Mouse (Mus musculus): ENCODE measurements around the gene Angptl7. TPM values are rescaled to one million over a fixed set of nuclear protein-coding genes. Genes with fewer than 3 reads are reported as not detected.

Gene Angptl7
- polyA plus RNA-seq, 1 experiment from 2014 or later, result 0.37 TPM

DNA sequence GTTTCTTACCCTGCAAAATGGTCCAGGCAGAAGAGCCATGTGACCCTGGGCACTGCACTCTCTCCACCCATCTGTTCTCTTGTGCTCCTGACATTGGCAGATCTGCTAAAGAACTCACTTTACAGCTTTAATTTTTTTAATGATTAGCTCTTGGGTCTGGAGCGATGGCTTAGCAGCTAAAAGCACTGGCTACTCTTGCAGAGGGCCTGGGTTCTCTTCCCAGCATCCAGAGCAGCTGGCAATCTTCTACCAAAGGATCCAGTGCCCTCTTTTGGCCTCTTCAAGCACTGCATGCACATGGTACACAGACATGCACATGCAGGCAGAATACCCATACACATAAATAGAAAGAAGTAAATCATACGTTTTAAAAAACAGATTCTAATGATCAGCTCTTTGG lies 15.1 kb upstream of the Angptl7 start:
- Histone ChIP-seq H3K4me1 (no peaks in the 10 kb centered on the region), H3K36me3 (peaks cover 85% of the 10 kb centered on the region), H3K9ac (no peak overlapping the region), H3K9me3 (replicated peaks) (no peaks in the 10 kb centered on the region), H3K4me2 (no peak overlapping the region), H3K4me3 (no peak overlapping the region), H3K27ac (no peak overlapping the region), H3K27me3 (replicated peaks) (no peaks in the 10 kb centered on the region)
- no peak for ATAC-seq
- WGBS (ENCODE audit: insufficient replicate concordance), result 80% methylated on average over 2 of the region's 2 CpGs

- Histone ChIP-seq H3K27me3 (replicated peaks) (no peaks in the 10 kb centered on the region), H3K27ac (no peak overlapping the region), H3K4me2 (no peak overlapping the region), H3K9ac (no peak overlapping the region), H3K4me1 (no peaks in the 10 kb centered on the region), H3K36me3 (peaks cover 75% of the 10 kb centered on the region), H3K9me3 (replicated peaks) (no peaks in the 10 kb centered on the region), H3K4me3 (no peak overlapping the region)
- no peak for ATAC-seq
- WGBS (ENCODE audit: insufficient replicate concordance), result 75% methylated on average over 6 of the region's 6 CpGs
These were observed 12.8 kb upstream of the Angptl7 start for GRCm38 (mm10) chr4:148513021-148513559.

DNA sequence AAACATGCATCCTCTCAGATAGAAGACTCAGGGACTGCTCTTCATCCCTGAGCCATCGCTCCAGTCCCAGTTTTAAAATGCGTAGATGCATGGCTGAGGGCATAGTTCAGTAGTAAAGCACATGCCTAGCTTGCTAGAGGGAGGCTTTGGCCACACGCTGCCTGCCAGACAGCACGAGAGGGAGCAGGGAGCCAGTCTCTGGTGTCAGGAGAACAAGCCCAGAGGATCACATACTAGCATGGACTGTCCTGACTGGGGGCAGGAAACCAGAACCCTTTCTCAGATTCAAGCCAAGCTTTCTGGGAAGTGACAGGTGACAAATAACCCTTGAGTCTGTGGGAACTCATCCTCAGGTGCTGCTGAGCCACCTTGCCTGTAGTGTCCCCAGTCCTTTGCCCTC lies 11.1 kb upstream of the Angptl7 start:
- Histone ChIP-seq H3K4me1 (no peaks in the 10 kb centered on the region), H3K27me3 (replicated peaks) (no peaks in the 10 kb centered on the region), H3K4me3 (no peak overlapping the region), H3K9ac (no peak overlapping the region), H3K36me3 (peaks cover 68% of the 10 kb centered on the region), H3K27ac (no peak overlapping the region), H3K4me2 (no peak overlapping the region), H3K9me3 (replicated peaks) (no peaks in the 10 kb centered on the region)
- ATAC-seq, result no peak
- 88% methylated on average over 4 of the region's 4 CpGs for WGBS (ENCODE audit: insufficient replicate concordance)

- WGBS (ENCODE audit: insufficient replicate concordance), result 79% methylated on average over 4 of the region's 4 CpGs
These were observed 10.4 kb upstream of the Angptl7 start for GRCm38 (mm10) chr4:148510691-148511090.

GRCm38 (mm10) chr4:148509450-148510084 lies 9.3 kb upstream of the Angptl7 start:
- no peak overlapping the region for H3K27ac ChIP-seq
- no peak for ATAC-seq
- H3K36me3 ChIP-seq, result peaks cover 63% of the 10 kb centered on the region
- H3K27me3 ChIP-seq (replicated peaks), result no peaks in the 10 kb centered on the region
- WGBS (ENCODE audit: insufficient replicate concordance), result 64% methylated on average over 8 of the region's 8 CpGs
- H3K4me1 ChIP-seq, result no peaks in the 10 kb centered on the region
- H3K9me3 ChIP-seq (replicated peaks), result no peaks in the 10 kb centered on the region
- no peak overlapping the region for H3K4me2 ChIP-seq
- no peak overlapping the region for H3K9ac ChIP-seq
- no peak overlapping the region for H3K4me3 ChIP-seq

More at GRCm38 (mm10) chr4:148510691-148511090, 10.4 kb upstream of the Angptl7 start:
- Histone ChIP-seq H3K36me3 (peaks cover 70% of the 10 kb centered on the region), H3K4me1 (no peaks in the 10 kb centered on the region), H3K27me3 (replicated peaks) (no peaks in the 10 kb centered on the region), H3K9ac (no peak overlapping the region), H3K9me3 (replicated peaks) (no peaks in the 10 kb centered on the region), H3K4me2 (no peak overlapping the region), H3K4me3 (no peak overlapping the region), H3K27ac (no peak overlapping the region)
- ATAC-seq, result no peak

DNA sequence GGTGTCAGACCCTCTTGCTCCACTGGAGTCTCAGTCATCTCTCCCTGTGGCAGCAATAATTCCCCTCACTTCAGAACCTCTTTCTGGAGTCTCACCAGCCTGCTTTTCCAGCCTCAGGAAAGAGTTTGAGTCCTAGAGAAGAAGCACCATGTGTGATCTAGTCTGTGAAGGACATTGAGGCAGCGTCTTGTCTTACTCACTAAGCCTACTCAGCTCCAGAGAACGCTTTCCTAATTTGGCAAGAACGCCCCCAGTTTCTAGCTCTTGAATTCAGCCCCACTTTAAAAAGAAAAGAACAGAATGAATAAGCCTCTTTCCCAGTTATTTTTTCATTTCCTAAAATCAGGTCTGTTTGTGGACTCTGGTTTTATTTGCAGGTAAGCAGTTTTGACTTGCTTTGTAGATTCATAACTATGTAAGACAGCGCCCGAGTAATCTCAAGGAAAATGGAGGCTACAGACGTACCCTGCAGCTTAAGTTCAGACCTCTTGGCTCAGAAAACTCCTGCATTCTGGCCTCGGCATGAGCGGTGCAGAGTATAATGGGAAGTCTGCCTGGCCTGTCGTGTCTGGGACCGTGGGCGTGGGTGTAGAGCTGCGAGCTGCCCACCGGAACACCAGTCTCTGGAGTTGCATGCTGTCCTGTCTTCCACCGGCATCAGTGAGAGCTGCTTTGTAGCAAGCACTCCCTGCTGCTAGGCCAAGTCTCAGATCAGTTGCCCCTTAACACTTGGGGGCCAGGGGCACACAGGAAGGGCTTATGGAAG lies 8.0 kb upstream of the Angptl7 start:
- no peaks in the 10 kb centered on the region for H3K9me3 ChIP-seq (replicated peaks)
- H3K27me3 ChIP-seq (replicated peaks), result no peaks in the 10 kb centered on the region
- no peak overlapping the region for H3K27ac ChIP-seq
- H3K36me3 ChIP-seq, result peaks cover 52% of the 10 kb centered on the region
- H3K4me3 ChIP-seq, result no peak overlapping the region
- no peak for ATAC-seq
- WGBS (ENCODE audit: insufficient replicate concordance), result 88% methylated on average over 14 of the region's 14 CpGs
- H3K4me1 ChIP-seq, result no peaks in the 10 kb centered on the region
- H3K4me2 ChIP-seq, result no peak overlapping the region
- no peak overlapping the region for H3K9ac ChIP-seq

DNA sequence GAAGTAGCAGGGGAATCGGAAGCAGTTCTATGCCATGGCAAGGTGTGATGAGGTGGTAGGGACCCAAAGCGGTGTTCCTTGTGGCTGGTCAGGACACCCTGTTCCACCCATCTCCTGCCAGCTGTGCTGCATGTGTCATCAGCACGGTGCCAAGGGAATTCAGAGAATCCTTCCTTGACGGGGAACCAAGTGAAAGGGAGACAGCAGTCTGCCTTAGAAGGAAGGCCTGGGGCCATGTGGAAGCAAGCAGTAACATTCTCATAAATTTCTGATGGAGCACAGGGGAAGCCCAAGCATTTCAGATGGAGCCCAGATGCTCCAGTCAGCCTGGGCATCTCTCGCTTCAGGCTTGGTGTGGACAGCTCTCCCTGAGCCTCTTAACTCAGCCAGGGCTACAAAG lies 7.3 kb upstream of the Angptl7 start:
- H3K36me3 ChIP-seq, result peaks cover 53% of the 10 kb centered on the region
- H3K4me2 ChIP-seq, result no peak overlapping the region
- H3K4me1 ChIP-seq, result no peaks in the 10 kb centered on the region
- WGBS (ENCODE audit: insufficient replicate concordance), result 83% methylated on average over 5 of the region's 5 CpGs
- no peak for ATAC-seq
- no peak overlapping the region for H3K9ac ChIP-seq
- H3K4me3 ChIP-seq, result no peak overlapping the region
- H3K27me3 ChIP-seq (replicated peaks), result no peaks in the 10 kb centered on the region
- H3K27ac ChIP-seq, result no peak overlapping the region
- H3K9me3 ChIP-seq (replicated peaks), result no peaks in the 10 kb centered on the region

DNA sequence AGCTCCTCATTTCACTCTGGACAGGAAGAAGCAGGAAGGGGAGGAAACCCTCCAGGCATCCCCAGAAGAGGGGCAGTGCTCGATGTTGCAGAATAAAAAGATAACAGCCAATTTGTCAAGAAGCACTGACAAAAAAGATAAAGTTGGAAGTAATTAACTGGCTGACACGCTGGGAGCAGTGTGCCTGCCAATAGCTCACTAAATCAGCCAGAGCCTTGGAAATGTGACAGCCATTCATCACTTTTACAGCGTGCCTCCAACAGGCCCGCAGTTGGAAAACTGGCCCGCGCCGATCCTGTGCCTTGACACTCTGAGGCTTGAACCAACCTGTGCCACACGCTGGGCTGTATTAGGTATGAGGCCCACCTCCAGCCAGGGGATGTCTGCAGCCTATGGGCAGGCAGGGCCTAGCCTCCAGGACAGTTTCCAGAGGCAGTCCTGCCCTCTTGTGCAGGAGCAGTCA lies 4.3 kb upstream of the Angptl7 start:
- Histone ChIP-seq H3K4me2 (no peak overlapping the region), H3K9ac (no peak overlapping the region), H3K27me3 (replicated peaks) (no peaks in the 10 kb centered on the region), H3K4me1 (no peaks in the 10 kb centered on the region), H3K27ac (no peak overlapping the region), H3K9me3 (replicated peaks) (no peaks in the 10 kb centered on the region), H3K4me3 (no peak overlapping the region), H3K36me3 (peaks cover 56% of the 10 kb centered on the region)
- 72% methylated on average over 8 of the region's 8 CpGs for WGBS (ENCODE audit: insufficient replicate concordance)
- ATAC-seq, result no peak

- 85% methylated on average over 25 of the region's 25 CpGs for WGBS (ENCODE audit: insufficient replicate concordance)
- Histone ChIP-seq H3K27ac (no peak overlapping the region), H3K9me3 (replicated peaks) (no peaks in the 10 kb centered on the region), H3K4me3 (no peak overlapping the region), H3K4me2 (no peak overlapping the region), H3K9ac (no peak overlapping the region), H3K27me3 (replicated peaks) (no peaks in the 10 kb centered on the region), H3K4me1 (0 out of 2 replicates have a peak, but pooled peaks cover 7% of the 10 kb centered on the region), H3K36me3 (peaks cover 85% of the 10 kb centered on the region)
- ATAC-seq, result no peak
These were observed 4.2 kb downstream of the Angptl7 start for GRCm38 (mm10) chr4:148495874-148496689.

DNA sequence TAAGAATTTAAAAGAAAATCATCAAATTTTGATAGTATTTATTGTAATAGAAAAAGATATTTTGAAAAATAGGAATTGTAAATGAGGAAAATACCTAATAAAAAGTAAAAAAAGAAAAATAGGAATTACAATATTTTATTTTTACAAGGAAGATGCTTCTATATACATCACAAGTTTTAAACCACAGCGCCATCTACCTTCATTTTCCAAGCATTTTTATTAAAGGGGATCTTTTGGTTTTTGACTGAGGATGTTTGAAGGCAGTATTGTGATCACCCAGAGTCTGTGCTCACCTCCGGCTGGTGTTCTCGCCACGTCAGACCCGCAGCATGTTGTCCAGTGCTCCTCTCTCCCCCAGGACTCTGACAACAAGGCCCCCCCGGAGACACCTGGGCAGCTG lies 5.1 kb downstream of the Angptl7 start:
- H3K4me1 ChIP-seq, result 0 out of 2 replicates have a peak, but pooled peaks cover 7% of the 10 kb centered on the region
- H3K9ac ChIP-seq, result no peak overlapping the region
- H3K27ac ChIP-seq, result no peak overlapping the region
- no peak overlapping the region for H3K4me2 ChIP-seq
- peaks cover 89% of the 10 kb centered on the region for H3K36me3 ChIP-seq
- H3K4me3 ChIP-seq, result no peak overlapping the region
- no peak for ATAC-seq
- no peaks in the 10 kb centered on the region for H3K9me3 ChIP-seq (replicated peaks)
- no peaks in the 10 kb centered on the region for H3K27me3 ChIP-seq (replicated peaks)
- WGBS (ENCODE audit: insufficient replicate concordance), result 80% methylated on average over 6 of the region's 6 CpGs

DNA sequence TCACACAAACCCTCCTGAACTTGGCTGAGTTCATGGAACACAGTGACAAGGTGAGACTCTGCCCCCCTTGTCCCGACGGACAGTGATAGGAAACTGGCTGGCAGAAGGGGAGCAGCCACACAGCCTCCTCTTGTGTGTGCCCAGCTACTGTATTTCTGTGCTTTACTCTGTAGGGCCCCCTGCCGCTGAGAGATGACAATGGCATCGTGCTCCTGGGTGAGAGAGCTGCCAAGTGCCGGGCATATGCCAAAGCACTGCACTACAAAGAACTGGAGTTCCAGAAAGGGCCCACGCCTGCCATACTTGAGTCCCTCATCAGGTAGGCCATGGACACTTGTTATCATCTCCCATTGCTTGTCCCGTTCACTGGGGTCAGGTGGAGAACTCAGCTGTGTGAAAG lies 8.8 kb downstream of the Angptl7 start:
- Histone ChIP-seq H3K9me3 (replicated peaks) (no peaks in the 10 kb centered on the region), H3K4me2 (no peak overlapping the region), H3K9ac (no peak overlapping the region), H3K27me3 (replicated peaks) (no peaks in the 10 kb centered on the region), H3K27ac (no peak overlapping the region), H3K4me3 (no peak overlapping the region), H3K36me3 (peaks cover 93% of the 10 kb centered on the region), H3K4me1 (0 out of 2 replicates have a peak, but pooled peaks cover 7% of the 10 kb centered on the region)
- ATAC-seq, result no peak
- 84% methylated on average over 7 of the region's 7 CpGs for WGBS (ENCODE audit: insufficient replicate concordance)
